Mouse (Mus musculus): Measurements from ENCODE around the gene Vegfa.

DNA sequence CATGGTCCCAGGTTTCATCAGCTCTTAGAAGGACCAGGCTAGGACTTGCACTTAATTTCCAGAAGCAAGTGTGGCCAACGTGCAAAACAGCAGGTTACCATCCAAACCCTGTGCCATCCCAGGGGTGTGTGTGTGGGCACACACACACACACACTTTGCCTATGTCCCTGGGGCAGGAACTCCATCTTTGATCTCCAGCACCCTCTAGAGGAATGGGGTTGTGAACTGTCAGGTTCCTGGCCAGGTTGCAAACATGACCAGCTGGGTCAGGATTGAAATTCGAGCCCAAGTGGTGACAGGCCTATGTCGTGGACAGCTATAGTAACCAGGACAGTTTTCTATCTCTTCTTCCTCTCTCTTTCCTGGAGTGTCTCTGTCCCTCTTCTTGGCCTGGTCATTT, 6.7 kb upstream of the Vegfa start:
- TF ChIP-seq CTCF (IDR thresholded peaks at IDR 0.05; ENCODE audit: extremely low read depth, insufficient read length, insufficient replicate concordance, low read depth, low read length) (no peak), POLR2A (IDR thresholded peaks at IDR 0.05; ENCODE audit: low read depth, low read length) (no peak)

Measured in small intestine, adult 2 months (tissue).